ENCODE assay signal across 22 mouse cellular contexts in genomic region chr1:37522101-37522500, GRCm38 (mm10). TPM values are rescaled to one million over a fixed set of nuclear protein-coding genes. Genes with fewer than 3 reads are reported as not detected.
A peak's percentile ranks its signal among the peaks of the same experiment; 100 is the strongest.
DNase-seq lines count a peak whose midpoint lies in the region; ATAC-seq and TF ChIP-seq lines count a peak whose summit lies in the region.
"Had no signal": no experiment of that assay in that cellular context is flagged by ENCODE, and none has a peak within 500 bp of the region (broad histone marks: within the 10 kb centered on the region; RNA-seq: fewer than 3 reads in every experiment).

No protein-coding gene starts in this region.

- H3K4me3 ChIP-seq in kidney, adult 2 months (ENCODE audit: insufficient read depth, low read depth, low read length) = no peak overlapping the region
- no peak overlapping the region for H3K4me3 ChIP-seq in intestine, embryonic 14.5 days (ENCODE audit: low read depth, low read length)
- H3K4me3 ChIP-seq in intestine, embryonic 16.5 days (ENCODE audit: low read length) = no peak overlapping the region
- H3K4me3 ChIP-seq: embryonic facial prominence, embryonic 15.5 days; erythroblast, embryonic 14.5 days; forebrain, embryonic 10.5 days; heart, embryonic 10.5 days; hindbrain, embryonic 13.5 days had no signal

- H3K9me3 ChIP-seq in intestine, embryonic 14.5 days (ENCODE audit: control insufficient read depth, low read length) = no peaks in the 10 kb centered on the region
- H3K9me3 ChIP-seq in intestine, embryonic 16.5 days (ENCODE audit: control insufficient read depth, low read length) = no peaks in the 10 kb centered on the region
- H3K9me3 ChIP-seq: embryonic facial prominence, embryonic 15.5 days; forebrain, embryonic 10.5 days; G1E; heart, embryonic 10.5 days; hindbrain, embryonic 13.5 days had no signal

- peaks cover 20% of the 10 kb centered on the region for H3K4me1 ChIP-seq in kidney, adult 2 months (ENCODE audit: control insufficient read depth, insufficient read depth, low read length)
- 0 out of 2 replicates have a peak, but pooled peaks cover 8% of the 10 kb centered on the region for H3K4me1 ChIP-seq in intestine, embryonic 14.5 days (replicated peaks; ENCODE audit: control insufficient read depth, insufficient read depth, low read length)
- peaks cover 29% of the 10 kb centered on the region for H3K4me1 ChIP-seq in intestine, embryonic 16.5 days (ENCODE audit: control insufficient read depth, insufficient read depth, low read length)
- H3K4me1 ChIP-seq: forebrain, embryonic 10.5 days had no signal

- H3K27ac ChIP-seq in kidney, adult 2 months (ENCODE audit: insufficient read depth, low read depth, low read length) = no peak overlapping the region
- H3K27ac ChIP-seq in intestine, embryonic 14.5 days (ENCODE audit: low read depth) = no peak overlapping the region
- H3K27ac ChIP-seq in intestine, embryonic 16.5 days (ENCODE audit: low read length) = peak overlapping the region; percentile 65
- H3K27ac ChIP-seq: embryonic facial prominence, embryonic 15.5 days; forebrain, embryonic 10.5 days; heart, embryonic 10.5 days; hindbrain, embryonic 13.5 days had no signal

- no peak overlapping the region for H3K4me2 ChIP-seq in intestine, embryonic 14.5 days (ENCODE audit: low read length)
- no peak overlapping the region for H3K4me2 ChIP-seq in intestine, embryonic 16.5 days (ENCODE audit: low read depth, low read length)
- H3K4me2 ChIP-seq: embryonic facial prominence, embryonic 15.5 days; hindbrain, embryonic 13.5 days had no signal

- H3K9ac ChIP-seq in intestine, embryonic 14.5 days (ENCODE audit: low read length) = no peak overlapping the region
- H3K9ac ChIP-seq in intestine, embryonic 16.5 days (ENCODE audit: low read depth, low read length) = no peak overlapping the region
- H3K9ac ChIP-seq: embryonic facial prominence, embryonic 15.5 days; hindbrain, embryonic 13.5 days had no signal

- DNase-seq in kidney, adult 2 months = peak; percentile 49
- no peak for DNase-seq in kidney, adult 9 months
- DNase-seq in intestine, embryonic 14.5 days (ENCODE audit: low spot score) = no peak
- DNase-seq in yolk sac, embryonic 10.5 days (ENCODE audit: low spot score) = peak; percentile 45
- no peak for DNase-seq in cerebellum, adult 8-10 months
- DNase-seq: adrenal gland, adult 8-10 months; adrenal gland, postnatal 36 days; cerebellum, adult 2 months; cerebellum, postnatal 14 days; embryo, embryonic 11 days; gastrocnemius, postnatal 10 days; heart, adult 18-20 months; heart, postnatal 10 days; heart, postnatal 4 days had no signal

- H3K36me3 ChIP-seq in kidney, adult 2 months (ENCODE audit: control insufficient read depth, insufficient read depth, low read length) = no peaks in the 10 kb centered on the region
- H3K36me3 ChIP-seq in intestine, embryonic 14.5 days (ENCODE audit: control insufficient read depth, insufficient read depth, low read length) = no peaks in the 10 kb centered on the region
- 0 out of 2 replicates have a peak, but pooled peaks cover 2% of the 10 kb centered on the region for H3K36me3 ChIP-seq in intestine, embryonic 16.5 days (ENCODE audit: control insufficient read depth, insufficient read depth, low read length)
- H3K36me3 ChIP-seq: embryonic facial prominence, embryonic 15.5 days; forebrain, embryonic 10.5 days; heart, embryonic 10.5 days; hindbrain, embryonic 13.5 days had no signal

- no peaks in the 10 kb centered on the region for H3K27me3 ChIP-seq in kidney, adult 2 months (replicated peaks; ENCODE audit: control insufficient read depth, insufficient read depth, low read length)
- H3K27me3 ChIP-seq in intestine, embryonic 14.5 days (replicated peaks; ENCODE audit: control insufficient read depth, insufficient read depth, low read length) = no peaks in the 10 kb centered on the region
- H3K27me3 ChIP-seq in intestine, embryonic 16.5 days (replicated peaks; ENCODE audit: control insufficient read depth, insufficient read depth, low read length) = no peaks in the 10 kb centered on the region
- H3K27me3 ChIP-seq: embryonic facial prominence, embryonic 15.5 days; hindbrain, embryonic 13.5 days had no signal

- TF ChIP-seq CTCF in kidney, adult 2 months (conservative IDR thresholded peaks at IDR 0.05; ENCODE audit: insufficient read depth, insufficient read length, low read depth, low read length) = no peak

- 56% methylated on average over 5 of the region's 5 CpGs for WGBS in kidney, adult 2 months
- WGBS in intestine, embryonic 14.5 days = 75% methylated on average over 5 of the region's 5 CpGs
- whole genome bisulfite sequencing in intestine, embryonic 16.5 days = 64% methylated on average over 5 of the region's 5 CpGs

- no peak for TF ChIP-seq POLR2A in kidney, adult 2 months (IDR thresholded peaks at IDR 0.05; ENCODE audit: low read depth, low read length)

- peak; percentile 49; the same call in 1 of the 2 replicates for ATAC-seq in intestine, embryonic 14.5 days (replicated peaks; ENCODE audit: low FRiP score, low TSS enrichment, low read depth)
- peak; percentile 78 for ATAC-seq in intestine, embryonic 16.5 days
- ATAC-seq: forebrain, embryonic 14.5 days had no signal

RNA-seq across cellular contexts. Expression of gene Mgat4a, which starts 18.7 kb away (rescaled TPM):
- polyA plus RNA-seq in kidney, adult 2 months (2012; rRNA removed) = 12.8 and 12.9 TPM in 2 replicates
- polyA plus RNA-seq in intestine, embryonic 14.5 days (2014; fragmentation: Nextera tagmentation; extraction: Ambion mirVana) = 29.6 and 34.6 TPM in 2 replicates
- 48.7 and 50.1 TPM in 2 replicates for polyA plus RNA-seq in intestine, embryonic 16.5 days (2015; fragmentation: Nextera tagmentation; extraction: Ambion mirVana)

Comparison
In these comparisons a context has a peak if more than half of its experiments do, and no peak if none do; other contexts are left out.
1. DNase-seq: peak in kidney, adult 2 months (single experiment) and yolk sac, embryonic 10.5 days (single experiment); none in kidney, adult 9 months (single experiment), intestine, embryonic 14.5 days (single experiment) and cerebellum, adult 8-10 months (single experiment).